In genomic region chr15:95436261-95436660, GRCm38 (mm10) we compare ENCODE assay signal across 19 mouse cellular contexts.
DNase-seq lines count a peak whose midpoint lies in the region; ATAC-seq lines count a peak whose summit lies in the region.
"Had no signal": no experiment of that assay in that cellular context is flagged by ENCODE, and none has a peak within 500 bp of the region (broad histone marks: within the 10 kb centered on the region; RNA-seq: fewer than 3 reads in every experiment).

No protein-coding gene starts in this region.

- no peaks in the 10 kb centered on the region for H3K27me3 ChIP-seq in midbrain, embryonic 11.5 days (ENCODE audit: control insufficient read depth, insufficient read depth, low read length)
- no peaks in the 10 kb centered on the region for H3K27me3 ChIP-seq in midbrain, embryonic 16.5 days (ENCODE audit: control insufficient read depth, insufficient read depth, low read depth, low read length)
- H3K27me3 ChIP-seq: CH12.LX had no signal

- no peak for ATAC-seq in midbrain, embryonic 11.5 days (ENCODE audit: low FRiP score)
- ATAC-seq in midbrain, embryonic 16.5 days, result no peak
- ATAC-seq: activated CD4-positive, CD25-positive, alpha-beta regulatory T cell, adult 4 months; CD4-positive, CD25-positive, alpha-beta regulatory T cell, adult 4 months; Patski had no signal

- H3K4me2 ChIP-seq in midbrain, embryonic 11.5 days, result no peak overlapping the region
- no peak overlapping the region for H3K4me2 ChIP-seq in midbrain, embryonic 16.5 days (ENCODE audit: low read length)

- H3K4me1 ChIP-seq in midbrain, embryonic 11.5 days (ENCODE audit: control insufficient read depth, insufficient read depth, low read length), result no peaks in the 10 kb centered on the region
- H3K4me1 ChIP-seq in midbrain, embryonic 16.5 days (ENCODE audit: control insufficient read depth, insufficient read depth, low read length), result peaks cover 2% of the 10 kb centered on the region; the same call in 1 of the 2 replicates

- 85% methylated on average over 1 of the region's 1 CpGs for WGBS in midbrain, embryonic 11.5 days
- 86% methylated on average over 1 of the region's 1 CpGs for WGBS in midbrain, embryonic 16.5 days

- H3K9ac ChIP-seq in midbrain, embryonic 11.5 days (ENCODE audit: low read length), result no peak overlapping the region
- H3K9ac ChIP-seq in midbrain, embryonic 16.5 days (ENCODE audit: low read depth, low read length), result no peak overlapping the region

- H3K27ac ChIP-seq in midbrain, embryonic 11.5 days (ENCODE audit: low read depth, low read length), result no peak overlapping the region
- H3K27ac ChIP-seq in midbrain, embryonic 16.5 days (ENCODE audit: low read length), result no peak overlapping the region

- peak; percentile 71 for DNase-seq in heart, adult 11 months
- no peak for DNase-seq in heart, adult 8-10 months (ENCODE audit: low spot score)
- peak; percentile 61 for DNase-seq in midbrain, embryonic 11.5 days (ENCODE audit: low spot score, missing footprints)
- DNase-seq: adrenal gland, adult 2 months; adrenal gland, adult 8-10 months; adrenal gland, postnatal 10 days; adrenal gland, postnatal 14 days; adrenal gland, postnatal 25 days; adrenal gland, postnatal 36 days; B cell, adult 2 months; cerebellum, adult 11 months; cerebellum, adult 11-12 months; cerebellum, adult 18-20 months had no signal

- H3K36me3 ChIP-seq in midbrain, embryonic 11.5 days (ENCODE audit: control insufficient read depth, insufficient read depth, low read length), result no peaks in the 10 kb centered on the region; the same call in none of the 2 replicates
- H3K36me3 ChIP-seq in midbrain, embryonic 16.5 days (ENCODE audit: control insufficient read depth, insufficient read depth, low read length), result no peaks in the 10 kb centered on the region
- H3K36me3 ChIP-seq: G1E had no signal

- no peaks in the 10 kb centered on the region for H3K9me3 ChIP-seq in midbrain, embryonic 11.5 days (ENCODE audit: control insufficient read depth, low read length)
- H3K9me3 ChIP-seq in midbrain, embryonic 16.5 days (replicated peaks; ENCODE audit: control insufficient read depth, low read length, poor library complexity, severe bottlenecking), result no peaks in the 10 kb centered on the region

- H3K4me3 ChIP-seq in midbrain, embryonic 11.5 days (ENCODE audit: low read depth, low read length), result no peak overlapping the region
- H3K4me3 ChIP-seq in midbrain, embryonic 16.5 days (ENCODE audit: low read depth, low read length), result no peak overlapping the region
